Mouse (Mus musculus) liver, adult 2 months (tissue): ENCODE results near the gene Slc17a8. TPM values are rescaled to one million over a fixed set of nuclear protein-coding genes. Genes with fewer than 3 reads are reported as not detected.

Experiments
- DNase-seq: peaks from one replicate; pipeline ENCODE4 v3.0.0-alpha.2; 2011; ENCODE audit warnings: low read depth, low spot score; ENCODE audit errors: extremely low read depth
- H3K27ac ChIP-seq: fragments of 200-500 bp; replicated peaks from 2 replicates; pipeline ENCODE4 v1.5.1; 2012; ENCODE audit warnings: low read depth, mild to moderate bottlenecking, control low read depth, inconsistent platforms, low read length; ENCODE audit not compliant: insufficient read depth
- H3K27me3 ChIP-seq: fragments of 200-500 bp; 2 replicates; pipeline ENCODE4 v1.6.1; 2012; ENCODE audit warnings: mild to moderate bottlenecking, moderate library complexity, low read length, inconsistent platforms; ENCODE audit not compliant: control insufficient read depth, insufficient read depth
- H3K36me3 ChIP-seq: fragments of 200-500 bp; 2 replicates; pipeline ENCODE4 v1.6.1; 2012; ENCODE audit warnings: low read length, inconsistent platforms; ENCODE audit not compliant: control insufficient read depth, insufficient read depth
- H3K4me1 ChIP-seq: fragments of 200-500 bp; 2 replicates; pipeline ENCODE4 v1.6.1; 2011; ENCODE audit warnings: low read length; ENCODE audit not compliant: control insufficient read depth, insufficient read depth
- H3K4me3 ChIP-seq: fragments of 200-500 bp; 2 replicates; pipeline ENCODE4 v1.5.1; 2011; ENCODE audit warnings: low read depth, mild to moderate bottlenecking, control low read depth, low read length, moderate library complexity; ENCODE audit not compliant: insufficient read depth
- H3K79me2 ChIP-seq: fragments of 200-500 bp; 2 replicates; pipeline ENCODE4 v1.6.1; 2012; ENCODE audit warnings: inconsistent platforms, mild to moderate bottlenecking, low read length, moderate library complexity; ENCODE audit not compliant: control insufficient read depth, insufficient read depth
- H3K9ac ChIP-seq: fragments of 200-500 bp; 2 replicates; pipeline ENCODE4 v1.6.1; 2012; ENCODE audit warnings: low read depth, mild to moderate bottlenecking, control low read depth, inconsistent platforms, low read length
- CTCF ChIP-seq: fragments of 200-500 bp; IDR thresholded peaks from 2 replicates; pipeline ENCODE4 v1.5.1; 2011; ENCODE audit warnings: low read depth, low read length, control low read depth
- POLR2A ChIP-seq: fragments of 200-500 bp; IDR thresholded peaks from 2 replicates; pipeline ENCODE4 v1.6.1; 2011; ENCODE audit warnings: low read length, control low read depth; ENCODE audit not compliant: insufficient read depth; ENCODE audit errors: extremely low read depth
- WGBS: fragments of 180-500 bp; shearing (Covaris S2); methylation state at CpG from one replicate; pipeline ENCODE4 v1.1.7; 2018; 5-methylcytosine and 5-hydroxymethylcytosine counted together
- polyA plus RNA-seq: library from polyadenylated mRNA; depleted of rRNA; stranded (reverse); fragments of >200 nt; gene quantifications from 2 replicates; pipeline ENCODE4 v1.2.3, GENCODE M21; 2012; rRNA removed
- total RNA-seq: library from RNA; depleted of rRNA; stranded (reverse); fragments of >200 nt; gene quantifications from 2 replicates; pipeline ENCODE4 v1.2.3, GENCODE M21; 2014; rRNA removed

Gene Slc17a8
- total and polyA plus RNA-seq, 2 experiments: 1.1 to 2.9 TPM

DNA sequence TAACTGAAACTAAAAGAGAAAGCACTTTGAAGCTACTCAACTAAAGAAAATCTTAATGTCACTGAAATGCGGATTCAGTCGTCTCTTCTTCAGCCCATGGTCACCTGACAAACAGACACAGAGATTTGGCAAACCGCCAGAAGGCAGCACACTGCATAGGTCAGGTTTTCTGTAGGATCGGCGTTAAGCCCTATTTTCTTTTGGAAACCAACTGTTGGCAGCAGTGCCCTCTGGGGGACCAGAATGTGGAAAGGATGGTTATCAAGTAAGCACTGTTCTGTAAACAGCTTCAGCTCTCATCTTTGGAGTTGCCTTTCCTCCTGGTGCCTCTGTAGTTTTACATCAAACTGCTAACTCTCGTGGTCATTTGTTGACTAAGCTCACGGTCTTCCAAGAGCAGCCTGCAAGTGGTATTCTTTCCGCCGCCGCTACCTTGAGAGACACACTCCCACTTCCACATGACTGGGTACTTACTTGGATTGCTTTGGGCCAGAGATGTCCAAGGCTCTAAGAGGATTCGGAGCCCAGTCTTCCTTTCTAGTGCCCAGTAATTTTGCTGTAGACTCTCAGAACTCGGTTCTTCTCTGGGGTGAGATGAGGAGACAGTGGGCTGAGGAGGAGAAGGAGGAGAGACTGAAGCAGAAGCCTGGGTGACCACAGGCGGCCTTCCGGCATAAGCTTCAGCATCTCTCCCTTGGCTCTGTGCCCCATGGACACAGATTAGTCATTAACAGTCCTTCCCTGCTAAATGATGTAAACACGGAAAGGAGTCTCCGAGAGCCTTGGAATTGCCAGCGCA is 87.9 kb downstream of the Slc17a8 start, which contains the start of gene Nr1h4:
Gene Nr1h4 (minus strand): TSS at position 657 of the 799 bp plus-strand sequence.
- DNase-seq: peak; percentile 95
- 8% methylated on average over 17 of the region's 17 CpGs for WGBS
- peaks cover 18% of the 10 kb centered on the region; the same call in 1 of the 2 replicates for H3K79me2 ChIP-seq
- peak within 1 kb of the TSS; percentile 92 for H3K9ac ChIP-seq
- H3K27me3 ChIP-seq: no peaks in the 10 kb centered on the region
- TF ChIP-seq CTCF: no peak
- TF ChIP-seq POLR2A: no peak; the same call in 1 of the 2 replicates
- peak within 1 kb of the TSS; percentile 95 for H3K27ac ChIP-seq
- H3K36me3 ChIP-seq: peaks cover 11% of the 10 kb centered on the region
- peak within 1 kb of the TSS; percentile 65 for H3K4me3 ChIP-seq
- H3K4me1 ChIP-seq: peaks cover 18% of the 10 kb centered on the region

- H3K9ac ChIP-seq: peak overlapping the region; percentile 92
- WGBS: 15% methylated on average over 5 of the region's 5 CpGs
- peaks cover 18% of the 10 kb centered on the region for H3K4me1 ChIP-seq
- peaks cover 11% of the 10 kb centered on the region for H3K36me3 ChIP-seq
- peak overlapping the region; percentile 65 for H3K4me3 ChIP-seq
- H3K79me2 ChIP-seq: peaks cover 19% of the 10 kb centered on the region; the same call in 1 of the 2 replicates
- H3K27me3 ChIP-seq: no peaks in the 10 kb centered on the region
- TF ChIP-seq POLR2A: no peak
- TF ChIP-seq CTCF: no peak
- peak overlapping the region; percentile 95 for H3K27ac ChIP-seq
- peak; percentile 59 for DNase-seq
Measured at GRCm38 (mm10) chr10:89532451-89532850, 88.6 kb downstream of the Slc17a8 start.

GRCm38 (mm10) chr10:89531976-89532375 is 89.1 kb downstream of the Slc17a8 start:
- 13% methylated on average over 2 of the region's 2 CpGs for WGBS
- peaks cover 20% of the 10 kb centered on the region for H3K4me1 ChIP-seq
- H3K27ac ChIP-seq: peak overlapping the region; percentile 95
- H3K4me3 ChIP-seq: peak overlapping the region; percentile 65
- H3K27me3 ChIP-seq: no peaks in the 10 kb centered on the region
- peaks cover 22% of the 10 kb centered on the region; the same call in 1 of the 2 replicates for H3K79me2 ChIP-seq
- H3K9ac ChIP-seq: peak overlapping the region; percentile 92
- DNase-seq: peak; percentile 99
- no peak for TF ChIP-seq POLR2A
- no peak for TF ChIP-seq CTCF
- H3K36me3 ChIP-seq: peaks cover 12% of the 10 kb centered on the region

GRCm38 (mm10) chr10:89531194-89531634 is 89.8 kb downstream of the Slc17a8 start:
- peak overlapping the region; percentile 65 for H3K4me3 ChIP-seq
- peaks cover 16% of the 10 kb centered on the region for H3K36me3 ChIP-seq
- H3K4me1 ChIP-seq: peaks cover 24% of the 10 kb centered on the region
- H3K27me3 ChIP-seq: no peaks in the 10 kb centered on the region
- H3K9ac ChIP-seq: peak overlapping the region; percentile 91
- peak overlapping the region; percentile 95 for H3K27ac ChIP-seq
- H3K79me2 ChIP-seq: peaks cover 24% of the 10 kb centered on the region; the same call in 1 of the 2 replicates
- 14% methylated on average over 5 of the region's 5 CpGs for WGBS
- no peak for TF ChIP-seq POLR2A
- TF ChIP-seq CTCF: no peak
- peak; percentile 71 for DNase-seq

GRCm38 (mm10) chr10:89527054-89527453 is 94.0 kb downstream of the Slc17a8 start:
- WGBS: 29% methylated on average over 5 of the region's 5 CpGs
- no peaks in the 10 kb centered on the region for H3K27me3 ChIP-seq
- H3K4me3 ChIP-seq: no peak overlapping the region; the same call in 1 of the 2 replicates
- H3K79me2 ChIP-seq: peaks cover 32% of the 10 kb centered on the region; the same call in 1 of the 2 replicates
- H3K9ac ChIP-seq: peak overlapping the region; percentile 42; the same call in 1 of the 2 replicates
- peaks cover 33% of the 10 kb centered on the region for H3K4me1 ChIP-seq
- H3K27ac ChIP-seq: peak overlapping the region; percentile 61
- peaks cover 31% of the 10 kb centered on the region for H3K36me3 ChIP-seq
- TF ChIP-seq POLR2A: no peak
- DNase-seq: peak; percentile 60

DNA sequence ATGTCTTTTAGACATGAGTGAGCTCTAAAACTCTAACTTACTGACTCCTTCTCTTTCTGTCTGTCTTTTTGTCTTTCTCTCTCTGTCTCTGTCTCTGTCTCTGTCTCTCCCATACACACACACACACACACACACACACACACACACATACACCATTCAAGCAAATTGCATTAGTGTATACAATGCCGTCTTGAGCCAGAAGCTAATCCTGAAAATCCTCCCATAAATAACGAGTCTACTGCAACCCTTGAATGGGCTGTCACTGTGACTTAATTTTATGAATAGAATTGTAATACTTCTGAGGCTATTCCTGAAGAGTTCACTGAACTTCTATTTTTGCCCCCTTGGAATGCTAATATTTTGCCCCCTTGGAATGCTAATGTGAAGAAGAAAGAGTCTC is 95.2 kb downstream of the Slc17a8 start:
- no peaks in the 10 kb centered on the region for H3K27me3 ChIP-seq
- no peak for TF ChIP-seq CTCF
- WGBS: 69% methylated on average over 2 of the region's 2 CpGs
- no peak overlapping the region for H3K9ac ChIP-seq
- H3K27ac ChIP-seq: no peak overlapping the region
- peaks cover 34% of the 10 kb centered on the region; the same call in 1 of the 2 replicates for H3K79me2 ChIP-seq
- DNase-seq: no peak
- no peak overlapping the region for H3K4me3 ChIP-seq
- H3K4me1 ChIP-seq: peaks cover 35% of the 10 kb centered on the region
- peaks cover 35% of the 10 kb centered on the region for H3K36me3 ChIP-seq

Other genes with a start within 250 kb of the Slc17a8 start
- 1.2 and 1.9 TPM in 2 replicates for gene Gas2l3, start 177.3 kb downstream of the Slc17a8 start, total RNA-seq
- 0.29 and 0.38 TPM in 2 replicates for gene Gas2l3, start 177.3 kb downstream of the Slc17a8 start, polyA plus RNA-seq
- 131 and 168 TPM in 2 replicates for gene Nr1h4, start 87.7 kb downstream of the Slc17a8 start, total RNA-seq
- 52.2 and 58.4 TPM in 2 replicates for gene Nr1h4, start 87.7 kb downstream of the Slc17a8 start, polyA plus RNA-seq
- 18.4 and 20.1 TPM in 2 replicates for gene Scyl2, start 65.0 kb upstream of the Slc17a8 start, total RNA-seq
- gene Scyl2, start 65.0 kb upstream of the Slc17a8 start, polyA plus RNA-seq: 10.8 and 11.3 TPM in 2 replicates
- 14.2 and 19.6 TPM in 2 replicates for gene Actr6, start 111.0 kb upstream of the Slc17a8 start, total RNA-seq
- gene Actr6, start 111.0 kb upstream of the Slc17a8 start, polyA plus RNA-seq: 1.4 and 1.8 TPM in 2 replicates
- 38.6 and 40.8 TPM in 2 replicates for gene Uhrf1bp1l, start 123.7 kb upstream of the Slc17a8 start, total RNA-seq
- 16.0 and 16.5 TPM in 2 replicates for gene Uhrf1bp1l, start 123.7 kb upstream of the Slc17a8 start, polyA plus RNA-seq